12 mouse cellular contexts compared by ENCODE assay signal in genomic region chr5:132298996-132299395, GRCm38 (mm10).
"Had no signal": no experiment of that assay in that cellular context is flagged by ENCODE, and none has a peak within 500 bp of the region (broad histone marks: within the 10 kb centered on the region; RNA-seq: fewer than 3 reads in every experiment).

No protein-coding gene starts in this region.

- H3K4me2 ChIP-seq: limb, embryonic 13.5 days; liver, embryonic 12.5 days; liver, embryonic 15.5 days; lung, embryonic 15.5 days; midbrain, embryonic 12.5 days; midbrain, embryonic 15.5 days; neural tube, embryonic 13.5 days; stomach, embryonic 15.5 days had no signal

- ATAC-seq: liver, embryonic 12.5 days; midbrain, embryonic 15.5 days had no signal

- H3K9me3 ChIP-seq: limb, embryonic 10.5 days; limb, embryonic 13.5 days; liver, embryonic 12.5 days; liver, embryonic 15.5 days; lung, embryonic 15.5 days; midbrain, embryonic 12.5 days; midbrain, embryonic 15.5 days; neural tube, embryonic 13.5 days; stomach, embryonic 15.5 days had no signal

- H3K36me3 ChIP-seq: limb, embryonic 10.5 days; limb, embryonic 13.5 days; liver, embryonic 12.5 days; liver, embryonic 15.5 days; lung, embryonic 15.5 days; midbrain, embryonic 12.5 days; midbrain, embryonic 15.5 days; neural tube, embryonic 13.5 days; stomach, embryonic 15.5 days had no signal

- H3K27ac ChIP-seq: kidney, postnatal 0 days; layer of hippocampus, adult 2 months; limb, embryonic 10.5 days; limb, embryonic 13.5 days; liver, embryonic 12.5 days; liver, embryonic 15.5 days; lung, embryonic 15.5 days; midbrain, embryonic 12.5 days; midbrain, embryonic 15.5 days; neural tube, embryonic 13.5 days; stomach, embryonic 15.5 days had no signal

- H3K4me1 ChIP-seq: liver, embryonic 12.5 days; liver, embryonic 15.5 days; lung, embryonic 15.5 days; stomach, embryonic 15.5 days had no signal

- H3K9ac ChIP-seq: limb, embryonic 13.5 days; liver, embryonic 12.5 days; liver, embryonic 15.5 days; lung, embryonic 15.5 days; midbrain, embryonic 12.5 days; midbrain, embryonic 15.5 days; neural tube, embryonic 13.5 days; stomach, embryonic 15.5 days had no signal

- H3K4me3 ChIP-seq: layer of hippocampus, adult 2 months; limb, embryonic 10.5 days; limb, embryonic 13.5 days; liver, embryonic 12.5 days; liver, embryonic 15.5 days; lung, embryonic 15.5 days; midbrain, embryonic 12.5 days; midbrain, embryonic 15.5 days; myocyte; neural tube, embryonic 13.5 days; stomach, embryonic 15.5 days had no signal

- H3K27me3 ChIP-seq: limb, embryonic 13.5 days; liver, embryonic 12.5 days; liver, embryonic 15.5 days; lung, embryonic 15.5 days; midbrain, embryonic 12.5 days; midbrain, embryonic 15.5 days; neural tube, embryonic 13.5 days; stomach, embryonic 15.5 days had no signal
